Mouse (Mus musculus) ES-Bruce4 (cell line): ENCODE data around the gene Hapln3. TPM values are rescaled to one million over a fixed set of nuclear protein-coding genes. Genes with fewer than 3 reads are reported as not detected.

Experiments used
- H3K27ac ChIP-seq: 2 replicates; pipeline ENCODE4 v1.5.1; 2012; ENCODE audit warnings: low read length, inconsistent platforms; ENCODE audit not compliant: insufficient read depth
- H3K27me3 ChIP-seq: 2 replicates; pipeline ENCODE4 v1.6.1; 2012; ENCODE audit warnings: mild to moderate bottlenecking, low read length, inconsistent platforms; ENCODE audit not compliant: control insufficient read depth, poor library complexity, insufficient read depth, severe bottlenecking
- H3K36me3 ChIP-seq: 2 replicates; pipeline ENCODE4 v1.6.1; 2012; ENCODE audit warnings: inconsistent platforms, mild to moderate bottlenecking, low read length, moderate library complexity; ENCODE audit not compliant: control insufficient read depth, poor library complexity, insufficient read depth, severe bottlenecking
- H3K4me1 ChIP-seq: one replicate; pipeline ENCODE4 v1.8.1; 2011; ENCODE audit warnings: low read length; ENCODE audit not compliant: control insufficient read depth, insufficient read depth
- H3K4me3 ChIP-seq: 2 replicates; pipeline ENCODE4 v1.5.1; 2011; ENCODE audit warnings: low read depth, mild to moderate bottlenecking, low read length
- H3K9ac ChIP-seq: 2 replicates; pipeline ENCODE4 v1.6.1; 2012; ENCODE audit warnings: low read depth, mild to moderate bottlenecking, inconsistent platforms; ENCODE audit not compliant: poor library complexity, severe bottlenecking
- H3K9me3 ChIP-seq: replicated peaks from 2 replicates; pipeline ENCODE4 v1.6.1; 2012; ENCODE audit warnings: mild to moderate bottlenecking, low read length, inconsistent platforms; ENCODE audit not compliant: control insufficient read depth, poor library complexity, insufficient read depth, severe bottlenecking
- CTCF ChIP-seq: IDR thresholded peaks from one replicate; pipeline ENCODE4 v1.8.1; 2011; ENCODE audit warnings: low read depth, low read length
- EP300 ChIP-seq: IDR thresholded peaks from 2 replicates; pipeline ENCODE4 v1.6.1; 2011; ENCODE audit warnings: low read depth, low read length; ENCODE audit not compliant: insufficient read depth
- POLR2A ChIP-seq: IDR thresholded peaks from one replicate; pipeline ENCODE4 v1.8.1; 2011; ENCODE audit warnings: low read length; ENCODE audit not compliant: insufficient read depth
- polyA plus RNA-seq: library from polyadenylated mRNA; stranded (reverse); fragments of >200 nt; gene quantifications from 2 replicates; pipeline ENCODE4 v1.2.4, GENCODE M21; 2011; ENCODE audit warnings: low read depth; ENCODE audit not compliant: missing spikeins, insufficient read depth, insufficient read length

Gene Hapln3
- polyA plus RNA-seq, 1 experiment: 1.7 TPM

- TF ChIP-seq POLR2A (no peak), CTCF (peak; percentile 53), EP300 (peak; percentile 87)
- Histone ChIP-seq H3K9ac (no peak overlapping the region), H3K9me3 (no peaks in the 10 kb centered on the region), H3K27me3 (no peaks in the 10 kb centered on the region), H3K4me1 (peaks cover 5% of the 10 kb centered on the region), H3K4me3 (no peak overlapping the region), H3K36me3 (peaks cover 19% of the 10 kb centered on the region), H3K27ac (peak overlapping the region; percentile 60)
Observed at GRCm38 (mm10) chr7:79139328-79139824, 8.6 kb upstream of the Hapln3 start.

GRCm38 (mm10) chr7:79133391-79133790 lies 2.6 kb upstream of the Hapln3 start:
- Histone ChIP-seq H3K27me3 (no peaks in the 10 kb centered on the region), H3K9me3 (no peaks in the 10 kb centered on the region), H3K4me3 (no peak overlapping the region), H3K4me1 (peaks cover 3% of the 10 kb centered on the region), H3K27ac (no peak overlapping the region), H3K36me3 (peaks cover 7% of the 10 kb centered on the region), H3K9ac (no peak overlapping the region)
- TF ChIP-seq CTCF (peak; percentile 18), EP300 (no peak)

GRCm38 (mm10) chr7:79130385-79130784 lies 433 bp downstream of the Hapln3 start:
- H3K4me1 ChIP-seq: no peaks in the 10 kb centered on the region

GRCm38 (mm10) chr7:79129883-79130282 lies 935 bp downstream of the Hapln3 start:
- TF ChIP-seq EP300: no peak
- TF ChIP-seq CTCF: peak; percentile 58
- H3K27me3 ChIP-seq: no peaks in the 10 kb centered on the region
- H3K36me3 ChIP-seq: 0 out of 2 replicates have a peak, but pooled peaks cover 4% of the 10 kb centered on the region
- H3K9ac ChIP-seq: no peak overlapping the region
- no peaks in the 10 kb centered on the region for H3K4me1 ChIP-seq
- H3K9me3 ChIP-seq: no peaks in the 10 kb centered on the region
- no peak overlapping the region for H3K4me3 ChIP-seq
- no peak overlapping the region for H3K27ac ChIP-seq

More at GRCm38 (mm10) chr7:79130385-79130784, 433 bp downstream of the Hapln3 start:
- H3K27ac ChIP-seq: no peak overlapping the region
- peaks cover 4% of the 10 kb centered on the region; the same call in 1 of the 2 replicates for H3K36me3 ChIP-seq
- no peaks in the 10 kb centered on the region for H3K27me3 ChIP-seq
- H3K9ac ChIP-seq: no peak overlapping the region
- no peaks in the 10 kb centered on the region for H3K9me3 ChIP-seq
- H3K4me3 ChIP-seq: no peak overlapping the region; the same call in 1 of the 2 replicates
- TF ChIP-seq CTCF (no peak), EP300 (no peak), POLR2A (no peak)

GRCm38 (mm10) chr7:79123465-79123864 lies 7.4 kb downstream of the Hapln3 start:
- H3K27me3 ChIP-seq: no peaks in the 10 kb centered on the region
- no peak overlapping the region for H3K27ac ChIP-seq
- H3K4me3 ChIP-seq: no peak overlapping the region
- no peaks in the 10 kb centered on the region for H3K9me3 ChIP-seq
- H3K36me3 ChIP-seq: no peaks in the 10 kb centered on the region
- no peak for TF ChIP-seq POLR2A
- TF ChIP-seq EP300: no peak
- no peak for TF ChIP-seq CTCF
- no peaks in the 10 kb centered on the region for H3K4me1 ChIP-seq
- H3K9ac ChIP-seq: no peak overlapping the region

GRCm38 (mm10) chr7:79113848-79114247 lies 17.0 kb downstream of the Hapln3 start:
- no peak for TF ChIP-seq POLR2A
- TF ChIP-seq CTCF: no peak
- no peak for TF ChIP-seq EP300
- Histone ChIP-seq H3K9ac (no peak overlapping the region), H3K36me3 (no peaks in the 10 kb centered on the region), H3K4me3 (no peak overlapping the region), H3K27ac (no peak overlapping the region), H3K9me3 (no peaks in the 10 kb centered on the region), H3K27me3 (no peaks in the 10 kb centered on the region), H3K4me1 (no peaks in the 10 kb centered on the region)
